21 mouse cellular contexts compared by ENCODE assay signal in the genomic region with DNA sequence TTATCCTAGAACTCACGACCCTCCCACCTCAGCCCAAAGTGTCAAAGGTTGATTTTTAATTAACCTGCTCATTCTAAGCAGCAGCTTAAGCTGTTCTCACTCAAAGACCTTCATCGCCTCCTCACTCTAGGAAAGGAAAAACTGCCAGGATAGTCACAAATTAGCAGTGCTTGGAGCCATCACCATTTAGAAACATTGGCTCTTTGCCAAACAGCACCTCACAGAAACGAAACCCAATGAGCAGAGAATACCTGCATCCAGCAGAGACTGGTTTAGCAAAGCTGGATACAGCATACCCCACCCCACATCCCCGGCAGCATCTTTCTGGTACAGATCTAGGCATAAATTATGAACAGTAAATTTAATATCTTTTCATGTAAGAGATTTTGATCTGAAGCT. TPM values are rescaled to one million over a fixed set of nuclear protein-coding genes. Genes with fewer than 3 reads are reported as not detected.
A peak's percentile ranks its signal among the peaks of the same experiment; 100 is the strongest.
DNase-seq lines count a peak whose midpoint lies in the region; ATAC-seq and TF ChIP-seq lines count a peak whose summit lies in the region.
"Had no signal": no experiment of that assay in that cellular context is flagged by ENCODE, and none has a peak within 500 bp of the region (broad histone marks: within the 10 kb centered on the region; RNA-seq: fewer than 3 reads in every experiment).

No protein-coding gene starts in this region.

- no peak for ATAC-seq in forebrain, embryonic 14.5 days
- no peak for ATAC-seq in forebrain, embryonic 12.5 days (ENCODE audit: low FRiP score)
- no peak for ATAC-seq in midbrain, embryonic 14.5 days (ENCODE audit: low FRiP score, low TSS enrichment)
- no peak for ATAC-seq in midbrain, embryonic 15.5 days (replicated peaks)
- ATAC-seq in megakaryocyte, adult 5-6 weeks (ENCODE audit: poor library complexity, severe bottlenecking), result no peak
- ATAC-seq: forebrain, embryonic 13.5 days; forebrain, embryonic 16.5 days had no signal

- H3K4me2 ChIP-seq in forebrain, embryonic 14.5 days (ENCODE audit: low read length), result no peak overlapping the region
- H3K4me2 ChIP-seq in forebrain, embryonic 12.5 days, result no peak overlapping the region
- no peak overlapping the region for H3K4me2 ChIP-seq in midbrain, embryonic 14.5 days (ENCODE audit: low read length)
- H3K4me2 ChIP-seq in midbrain, embryonic 15.5 days, result no peak overlapping the region
- H3K4me2 ChIP-seq: embryonic facial prominence, embryonic 13.5 days; embryonic facial prominence, embryonic 15.5 days; forebrain, embryonic 13.5 days had no signal

- DNase-seq in forebrain, embryonic 14.5 days (ENCODE audit: low spot score), result peak; percentile 46
- peak; percentile 40 for DNase-seq in midbrain, embryonic 14.5 days
- peak; percentile 52 for DNase-seq in brain, embryonic 14.5 days (ENCODE audit: low read depth)
- no peak for DNase-seq in adrenal gland, postnatal 25 days
- DNase-seq: adrenal gland, adult 8-10 months; adrenal gland, postnatal 14 days; cerebellum, adult 11 months; cerebellum, adult 18-20 months; cerebellum, adult 8-10 months; cerebellum, adult 9-11 months; cerebellum, postnatal 36 days; embryo, embryonic 11 days had no signal

- H3K4me3 ChIP-seq in forebrain, embryonic 14.5 days (ENCODE audit: low read depth, low read length), result no peak overlapping the region
- no peak overlapping the region for H3K4me3 ChIP-seq in forebrain, embryonic 12.5 days (replicated peaks)
- H3K4me3 ChIP-seq in midbrain, embryonic 14.5 days (replicated peaks; ENCODE audit: low read depth, low read length), result no peak overlapping the region
- no peak overlapping the region for H3K4me3 ChIP-seq in midbrain, embryonic 15.5 days
- H3K4me3 ChIP-seq: embryonic facial prominence, embryonic 13.5 days; embryonic facial prominence, embryonic 15.5 days; erythroblast, embryonic 14.5 days; forebrain, embryonic 10.5 days; forebrain, embryonic 13.5 days had no signal

- no peaks in the 10 kb centered on the region; the same call in 1 of the 2 replicates for H3K4me1 ChIP-seq in forebrain, embryonic 14.5 days (ENCODE audit: control insufficient read depth, insufficient read depth, low read length)
- H3K4me1 ChIP-seq in forebrain, embryonic 12.5 days, result peaks cover 8% of the 10 kb centered on the region
- no peaks in the 10 kb centered on the region for H3K4me1 ChIP-seq in midbrain, embryonic 14.5 days (ENCODE audit: control insufficient read depth, insufficient read depth, low read length)
- H3K4me1 ChIP-seq in midbrain, embryonic 15.5 days, result no peaks in the 10 kb centered on the region

- H3K27me3 ChIP-seq in forebrain, embryonic 14.5 days (replicated peaks; ENCODE audit: control insufficient read depth, insufficient read depth, low read length), result no peaks in the 10 kb centered on the region
- H3K27me3 ChIP-seq in forebrain, embryonic 12.5 days, result no peaks in the 10 kb centered on the region
- H3K27me3 ChIP-seq in midbrain, embryonic 14.5 days (ENCODE audit: control insufficient read depth, insufficient read depth, low read length), result no peaks in the 10 kb centered on the region
- H3K27me3 ChIP-seq in midbrain, embryonic 15.5 days (replicated peaks), result no peaks in the 10 kb centered on the region
- H3K27me3 ChIP-seq: embryonic facial prominence, embryonic 13.5 days; embryonic facial prominence, embryonic 15.5 days; forebrain, embryonic 13.5 days had no signal

- peaks cover 8% of the 10 kb centered on the region; the same call in 1 of the 2 replicates for H3K36me3 ChIP-seq in forebrain, embryonic 14.5 days (ENCODE audit: control insufficient read depth, insufficient read depth, low read length)
- H3K36me3 ChIP-seq in forebrain, embryonic 12.5 days (replicated peaks), result peaks cover 7% of the 10 kb centered on the region
- H3K36me3 ChIP-seq in midbrain, embryonic 14.5 days (ENCODE audit: control insufficient read depth, insufficient read depth, low read length), result 0 out of 2 replicates have a peak, but pooled peaks cover 10% of the 10 kb centered on the region
- H3K36me3 ChIP-seq in midbrain, embryonic 15.5 days (replicated peaks), result 0 out of 2 replicates have a peak, but pooled peaks cover 5% of the 10 kb centered on the region

- no peak for TF ChIP-seq POLR2A in brain, embryonic 14.5 days (IDR thresholded peaks at IDR 0.05; ENCODE audit: borderline replicate concordance, extremely low read depth, insufficient read depth, insufficient read length, poor library complexity, severe bottlenecking)

- H3K9ac ChIP-seq in forebrain, embryonic 14.5 days (ENCODE audit: low read length), result no peak overlapping the region
- no peak overlapping the region for H3K9ac ChIP-seq in forebrain, embryonic 12.5 days
- H3K9ac ChIP-seq in midbrain, embryonic 14.5 days (replicated peaks; ENCODE audit: low read length), result no peak overlapping the region
- H3K9ac ChIP-seq in midbrain, embryonic 15.5 days, result no peak overlapping the region
- H3K9ac ChIP-seq: embryonic facial prominence, embryonic 13.5 days; embryonic facial prominence, embryonic 15.5 days; forebrain, embryonic 13.5 days had no signal

- WGBS in forebrain, embryonic 14.5 days, result 39% methylated on average over 4 of the region's 4 CpGs
- WGBS in forebrain, embryonic 12.5 days, result 56% methylated on average over 4 of the region's 4 CpGs
- 71% methylated on average over 4 of the region's 4 CpGs for WGBS in midbrain, embryonic 14.5 days
- WGBS in midbrain, embryonic 15.5 days, result 60% methylated on average over 4 of the region's 4 CpGs

- TF ChIP-seq CTCF in brain, embryonic 14.5 days (IDR thresholded peaks at IDR 0.05; ENCODE audit: borderline replicate concordance, extremely low read depth, insufficient read depth, insufficient read length), result no peak

- no peak overlapping the region for H3K27ac ChIP-seq in forebrain, embryonic 14.5 days (ENCODE audit: low read depth, low read length)
- no peak overlapping the region for H3K27ac ChIP-seq in forebrain, embryonic 12.5 days
- no peak overlapping the region for H3K27ac ChIP-seq in midbrain, embryonic 14.5 days (replicated peaks; ENCODE audit: low read depth, low read length)
- no peak overlapping the region for H3K27ac ChIP-seq in midbrain, embryonic 15.5 days
- H3K27ac ChIP-seq: embryonic facial prominence, embryonic 13.5 days; embryonic facial prominence, embryonic 15.5 days; forebrain, embryonic 10.5 days; forebrain, embryonic 13.5 days had no signal

- no peaks in the 10 kb centered on the region for H3K9me3 ChIP-seq in forebrain, embryonic 14.5 days (replicated peaks; ENCODE audit: control insufficient read depth, low read length)
- H3K9me3 ChIP-seq in forebrain, embryonic 12.5 days, result no peaks in the 10 kb centered on the region
- no peaks in the 10 kb centered on the region for H3K9me3 ChIP-seq in midbrain, embryonic 14.5 days (ENCODE audit: control insufficient read depth, low read length)
- no peaks in the 10 kb centered on the region for H3K9me3 ChIP-seq in midbrain, embryonic 15.5 days
- H3K9me3 ChIP-seq: embryonic facial prominence, embryonic 13.5 days; embryonic facial prominence, embryonic 15.5 days; forebrain, embryonic 10.5 days; forebrain, embryonic 13.5 days had no signal

RNA-seq across cellular contexts. Expression of a gene that starts 45.7 kb away (rescaled TPM):
- 73.7 and 122 TPM in 2 replicates for polyA plus RNA-seq in forebrain, embryonic 14.5 days (2014; fragmentation: Nextera tagmentation; extraction: Ambion mirVana)
- 79.8 and 85.9 TPM in 2 replicates for polyA plus RNA-seq in forebrain, embryonic 12.5 days (2016; fragmentation: Nextera tagmentation; extraction: Ambion mirVana)
- polyA plus RNA-seq in midbrain, embryonic 14.5 days (2014; fragmentation: Nextera tagmentation; extraction: Ambion mirVana), result 129 and 140 TPM in 2 replicates
- 156 and 163 TPM in 2 replicates for polyA plus RNA-seq in midbrain, embryonic 15.5 days (2015; fragmentation: Nextera tagmentation; extraction: Ambion mirVana)
- polyA plus RNA-seq in brain, embryonic 14.5 days (2012; rRNA removed), result 56.5 and 72.5 TPM in 2 replicates
- 16.3 and 21.0 TPM in 2 replicates for total RNA-seq in megakaryocyte, adult 5-6 weeks (2015)
- total RNA-seq in megakaryocyte, adult 5-6 weeks (2017), result 12.6 and 15.5 TPM in 2 replicates
- total RNA-seq in adrenal gland, postnatal 25 days (2021), result 40.1 and 41.3 TPM in 2 replicates
